Mouse (Mus musculus): ENCODE results near the gene Vsig10.

DNA sequence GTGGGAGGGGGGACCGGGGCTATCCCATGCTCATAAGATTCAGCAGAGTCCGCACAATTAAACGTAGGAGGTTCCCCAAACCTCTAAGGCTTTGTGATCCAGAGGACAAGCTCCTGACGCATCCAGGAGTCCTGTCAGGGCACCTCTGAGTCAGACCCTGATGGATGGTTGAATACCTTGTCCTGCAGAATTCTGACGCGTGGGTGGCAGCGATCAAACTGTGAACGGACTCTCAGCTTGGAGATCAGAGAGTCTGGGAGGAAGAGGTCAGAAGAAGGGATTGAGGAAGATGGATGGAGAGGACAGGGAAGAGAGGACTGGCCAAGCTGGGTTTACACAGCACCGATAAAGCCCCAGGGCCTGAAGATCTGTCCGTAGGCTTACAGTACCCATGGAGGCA, 5.0 kb upstream of the Vsig10 start:
- TF ChIP-seq POLR2A (IDR thresholded peaks at IDR 0.05; ENCODE audit: extremely low read depth, insufficient read depth, low read length) (no peak), CTCF (IDR thresholded peaks at IDR 0.05; ENCODE audit: low read depth, low read length) (no peak)
